Mouse (Mus musculus) frontal cortex, postnatal 10 days (tissue): ENCODE data around the gene Olfr1387.
"Not testable (repeated sequence)": the region's sequence is repeated elsewhere in the genome, so short reads cannot be mapped to it uniquely, and the experiment has no call there.

Experiments used
- DNase-seq, 2 experiments: peaks; one replicate each; pipeline ENCODE4 v3.0.0; 2022; ENCODE audit warnings: low spot score in 2 of 2, mixed read lengths in 1 of 2

Gene Olfr1387

GRCm38 (mm10) chr11:49455043-49455442 lies at the start of gene Olfr1387:
Gene Olfr1387 (plus strand): TSS chr11:49455343.
- DNase-seq: no peak

DNA sequence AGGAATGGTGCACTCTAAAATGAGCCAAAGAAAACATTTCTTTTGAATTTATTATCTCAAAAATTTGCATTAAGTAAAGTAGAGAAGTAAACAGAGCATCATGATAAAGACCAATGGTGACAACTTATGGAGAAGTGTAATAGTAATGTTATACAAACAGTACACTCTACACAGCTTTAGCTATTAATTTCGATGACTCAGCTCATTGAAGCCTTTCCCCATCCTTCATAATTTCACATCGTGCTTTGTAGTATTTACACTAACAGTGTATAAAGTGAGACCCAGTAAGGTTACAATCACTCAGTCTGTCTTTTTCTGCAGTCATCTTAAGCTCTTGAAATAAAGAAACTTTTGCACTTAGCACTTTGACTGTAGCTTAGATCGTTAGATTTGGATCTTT lies 48.4 kb upstream of the Olfr1387 start:
- DNase-seq: no peak

DNA sequence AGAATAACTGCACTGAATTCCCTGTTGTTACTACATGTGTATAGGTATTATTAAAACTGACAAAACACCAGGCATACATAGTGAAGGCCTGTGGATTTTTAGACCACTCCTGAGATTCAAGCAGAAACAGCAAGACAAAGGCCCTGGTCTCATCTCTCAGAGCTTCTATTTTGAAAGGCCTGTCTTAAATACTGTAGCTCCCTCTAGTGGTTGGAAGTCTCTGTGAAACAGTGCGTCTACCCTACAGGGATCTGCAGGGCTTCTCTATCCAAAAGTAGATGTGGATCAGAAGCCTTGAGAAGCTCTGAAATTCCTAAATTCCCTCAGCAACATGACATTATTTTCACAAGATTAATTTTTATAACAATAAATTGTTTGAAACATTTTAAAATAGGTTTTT lies 44.6 kb upstream of the Olfr1387 start:
- DNase-seq: no peak

- no peak for DNase-seq
These were observed 32.4 kb upstream of the Olfr1387 start, which contains the start of gene Olfr1389 for GRCm38 (mm10) chr11:49422767-49423166. Gene Olfr1389 (plus strand): TSS chr11:49423067.

DNA sequence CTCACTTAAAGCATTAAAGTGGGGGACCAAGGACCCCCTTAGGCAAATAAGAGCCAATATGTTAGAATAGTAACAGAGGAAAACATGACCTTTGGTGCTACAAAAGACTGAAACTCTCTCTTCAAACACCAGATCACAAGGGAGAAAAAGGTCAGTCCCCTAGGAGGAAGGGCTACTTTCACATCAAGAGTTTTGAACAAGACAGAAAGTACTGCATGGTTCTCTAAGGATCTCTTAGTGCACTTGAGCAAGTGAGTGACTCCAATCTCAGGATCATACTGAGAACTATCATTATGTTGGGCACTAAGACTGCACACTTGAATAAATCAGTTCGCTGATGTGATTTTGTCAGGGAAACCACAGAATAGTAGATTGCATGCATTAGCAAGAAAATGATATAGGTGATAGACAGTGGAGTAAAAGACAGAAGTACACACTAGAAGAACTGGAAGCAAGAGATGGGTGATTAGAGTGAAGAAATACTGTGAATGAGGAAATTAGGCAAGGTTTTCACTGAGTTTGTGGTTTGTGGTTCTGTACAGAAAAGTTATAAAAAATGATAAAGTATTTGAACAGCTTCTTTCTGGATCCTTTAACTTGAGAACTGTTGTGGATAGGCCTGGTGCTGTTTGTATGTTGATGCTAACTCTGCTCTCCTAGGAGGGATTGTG lies 29.8 kb upstream of the Olfr1387 start:
- no peak for DNase-seq

DNA sequence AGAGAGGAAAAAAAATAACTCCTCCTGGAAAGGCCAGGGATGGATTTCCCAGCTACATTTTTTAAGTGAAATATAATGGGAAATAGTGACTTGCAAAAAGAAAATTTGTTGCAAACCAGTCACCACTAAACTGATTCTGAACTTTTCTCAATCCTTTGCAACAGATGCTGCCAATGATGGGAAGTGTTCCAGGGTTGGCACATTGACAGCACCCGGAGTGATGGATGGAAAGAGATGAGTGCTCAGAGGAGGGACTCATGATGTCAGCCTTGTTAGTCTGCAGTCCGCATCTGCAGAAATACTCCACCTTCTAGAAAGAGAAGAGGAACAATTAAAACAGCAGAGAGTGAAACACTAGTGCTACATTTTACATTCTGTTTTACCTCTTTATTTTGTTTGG lies 25.5 kb upstream of the Olfr1387 start:
- no peak for DNase-seq

DNA sequence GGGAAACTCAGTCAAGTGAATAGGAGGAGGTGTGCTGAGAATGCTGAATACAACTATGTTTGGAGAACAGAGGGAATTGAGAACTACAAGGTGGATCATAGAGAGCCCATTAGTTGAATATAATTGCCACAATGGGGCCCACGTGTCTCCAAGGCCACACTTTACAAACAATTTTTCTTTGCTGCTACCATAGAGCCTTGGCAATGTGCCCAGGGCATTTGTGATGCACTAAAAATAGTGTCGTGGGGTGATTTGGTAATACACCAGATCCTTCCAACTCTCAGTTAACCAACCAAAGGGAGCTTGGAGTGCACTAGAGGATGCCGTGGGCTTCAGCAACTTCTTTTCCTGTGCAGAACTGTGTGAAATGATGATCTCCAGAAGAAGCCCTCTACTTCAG lies 18.7 kb upstream of the Olfr1387 start, which contains the start of gene Olfr1388:
Gene Olfr1388 (plus strand): TSS at position 214 of the 400 bp plus-strand sequence.
- no peak for DNase-seq

- DNase-seq: not testable (repeated sequence)
These were observed 9.6 kb downstream of the Olfr1387 start, which contains the start of gene Olfr1386 for GRCm38 (mm10) chr11:49464746-49465145. Gene Olfr1386 (plus strand): TSS chr11:49465046.

- no peak for DNase-seq
These were observed 30.8 kb downstream of the Olfr1387 start for GRCm38 (mm10) chr11:49485973-49486372.

DNA sequence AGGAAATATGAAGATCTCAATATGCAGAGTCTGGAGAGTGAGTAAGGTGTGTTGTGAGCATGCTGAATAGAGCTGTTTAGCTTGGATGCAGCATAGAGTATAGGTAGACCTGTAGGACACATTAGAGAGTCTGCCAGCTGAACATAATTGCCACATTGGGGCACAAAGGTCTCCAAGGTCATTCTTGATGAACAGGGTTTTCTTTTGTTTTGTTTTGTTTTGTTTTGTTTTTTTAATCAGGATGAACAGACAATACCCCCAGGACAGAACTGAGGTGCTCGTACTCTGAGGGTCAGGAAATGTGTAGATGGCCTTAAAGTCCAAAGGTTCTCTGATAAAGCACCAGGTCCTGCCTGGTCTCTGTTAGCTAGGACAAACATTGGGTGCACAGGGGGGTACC lies 33.6 kb downstream of the Olfr1387 start, which contains the start of gene Olfr1385:
Gene Olfr1385 (plus strand): TSS at position 301 of the 400 bp plus-strand sequence.
- not testable (repeated sequence) for DNase-seq
